Mouse (Mus musculus) 3134 (cell line): ENCODE measurements around the gene Cox20.

Source experiments
- DNase-seq: peaks from one replicate; pipeline ENCODE4 v3.0.0-alpha.2; 2011; ENCODE audit warnings: low spot score; ENCODE audit not compliant: insufficient read length; ENCODE audit errors: extremely low read depth

Gene Cox20

GRCm38 (mm10) chr1:178320038-178320722, 1.2 kb downstream of the Cox20 start:
- DNase-seq = no peak

- DNase-seq = no peak
These were observed 2.0 kb downstream of the Cox20 start for GRCm38 (mm10) chr1:178320723-178321590.

DNA sequence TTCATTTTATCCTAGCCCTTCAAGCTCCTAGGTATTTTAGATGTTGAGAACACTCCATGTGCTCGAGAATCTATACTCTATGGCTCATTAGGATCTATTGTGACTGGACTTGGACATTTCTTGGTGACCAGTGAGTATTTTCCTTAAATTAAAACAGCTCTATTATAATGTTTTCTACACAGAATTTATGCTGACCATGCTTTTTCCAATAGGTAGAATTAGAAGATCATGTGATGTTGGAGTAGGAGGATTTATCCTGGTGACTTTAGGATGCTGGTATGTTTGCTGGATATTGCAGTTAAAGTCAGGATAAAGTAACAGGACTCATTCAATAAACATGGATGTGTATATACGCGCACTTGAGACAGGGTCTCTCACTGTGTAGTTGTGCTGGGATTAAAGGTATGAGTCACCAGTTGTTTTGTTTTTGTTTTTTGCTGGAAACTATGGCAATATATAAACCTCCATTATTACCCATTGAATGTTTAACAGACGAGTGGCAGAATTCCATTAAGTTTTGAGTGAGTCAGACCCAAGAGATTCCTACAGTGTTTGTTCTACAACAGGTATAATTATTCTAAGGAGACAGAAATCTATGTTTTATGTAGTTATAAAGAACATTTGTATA, 2.9 kb downstream of the Cox20 start:
- DNase-seq = no peak

- DNase-seq = no peak
These were observed 4.3 kb downstream of the Cox20 start for GRCm38 (mm10) chr1:178323235-178323634.

GRCm38 (mm10) chr1:178324568-178324967, 5.6 kb downstream of the Cox20 start:
- DNase-seq = no peak

GRCm38 (mm10) chr1:178326357-178326756, 7.4 kb downstream of the Cox20 start:
- no peak for DNase-seq

- DNase-seq = no peak
These were observed 8.0 kb downstream of the Cox20 start for GRCm38 (mm10) chr1:178326950-178327349.

- no peak for DNase-seq
These were observed 10.1 kb downstream of the Cox20 start for GRCm38 (mm10) chr1:178329017-178329416.

DNA sequence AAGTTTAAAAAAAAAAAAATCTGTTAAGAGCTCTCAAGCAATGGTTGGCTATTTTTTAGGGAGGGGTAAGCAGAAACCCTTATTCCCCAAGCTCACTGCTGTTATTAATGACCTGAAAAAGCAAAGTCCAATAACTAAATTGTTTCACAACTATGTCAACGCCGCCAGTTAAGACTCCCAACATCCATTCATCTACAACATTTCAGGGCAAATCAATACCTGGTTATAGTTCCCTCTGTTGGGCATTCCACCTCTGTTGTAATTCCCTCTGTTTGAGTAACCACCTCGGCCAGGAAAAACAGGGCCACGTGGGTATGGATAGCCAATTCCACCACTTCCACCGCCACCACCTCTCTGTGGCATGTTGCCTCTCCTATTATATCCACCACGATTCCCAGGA, 11.0 kb downstream of the Cox20 start:
- no peak for DNase-seq

GRCm38 (mm10) chr1:178335860-178336261, 16.9 kb downstream of the Cox20 start:
- peak; percentile 18 for DNase-seq

DNA sequence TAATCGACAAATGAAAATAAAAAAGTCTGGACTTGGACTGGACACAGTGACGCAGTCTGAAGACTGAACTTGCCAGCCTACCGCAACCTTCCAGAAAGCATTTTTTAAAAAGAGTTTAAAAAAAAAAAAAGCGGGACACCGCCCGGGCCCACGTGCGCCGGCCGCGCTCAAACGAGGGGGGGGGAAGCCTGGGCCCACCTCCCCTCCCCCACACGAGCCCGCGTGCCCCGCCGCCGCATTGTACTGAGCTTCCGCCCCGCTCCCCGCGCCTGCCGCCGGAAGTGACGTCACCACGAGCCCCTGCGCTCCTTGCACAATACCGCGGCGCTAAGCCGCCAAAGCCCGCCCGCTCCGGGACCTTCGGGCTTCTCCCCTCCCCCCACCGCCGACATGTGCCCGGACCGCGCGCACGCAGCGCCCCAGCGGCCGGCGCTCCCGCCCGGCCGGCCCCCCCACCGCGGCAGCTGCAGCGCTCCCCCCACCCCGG, 17.4 kb downstream of the Cox20 start:
- peak; percentile 90 for DNase-seq

GRCm38 (mm10) chr1:178336777-178337481, 18.0 kb downstream of the Cox20 start:
- peak; percentile 73 for DNase-seq

DNA sequence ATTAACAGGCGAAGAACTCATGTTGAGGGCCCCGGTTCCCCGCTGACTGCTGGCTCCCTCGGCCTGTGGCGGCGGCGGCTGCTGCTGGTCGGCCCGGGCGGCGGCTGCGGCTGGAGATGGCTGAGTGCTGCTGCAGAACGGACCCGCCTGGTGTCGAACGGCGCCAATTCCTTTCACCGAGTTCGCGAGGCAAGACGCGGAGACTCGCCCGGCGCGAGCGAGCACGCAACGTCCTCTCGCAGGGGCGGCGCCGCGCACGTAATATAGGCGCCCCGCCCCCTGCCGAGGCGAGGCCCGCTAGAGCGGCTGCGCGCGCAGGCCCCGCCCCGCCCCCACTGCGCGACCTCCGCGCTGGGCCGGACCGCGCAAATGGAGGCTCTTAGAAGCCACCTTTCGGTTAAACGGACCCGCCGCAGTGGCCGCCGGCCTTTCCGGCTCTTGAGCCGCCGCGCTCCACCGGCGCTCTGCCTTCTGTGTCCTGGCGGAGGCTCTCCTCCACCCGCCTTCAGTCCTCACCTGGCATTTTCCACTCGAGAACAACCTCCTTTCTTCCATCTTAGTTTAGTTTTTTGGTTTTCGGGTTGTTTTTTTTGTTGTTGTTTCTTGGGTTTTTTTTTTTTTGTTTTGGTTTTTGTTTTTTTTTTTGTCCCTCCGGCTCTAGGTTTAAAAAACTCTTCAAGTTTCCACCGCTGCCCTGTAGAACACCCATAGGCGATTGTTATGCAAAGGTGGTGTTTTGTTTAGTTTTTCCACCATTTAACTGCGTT, 18.8 kb downstream of the Cox20 start, which contains the start of gene Hnrnpu:
TSS of gene Hnrnpu (minus strand) at position 247 of the 767 bp plus-strand sequence.
- peak; percentile 96 for DNase-seq

DNA sequence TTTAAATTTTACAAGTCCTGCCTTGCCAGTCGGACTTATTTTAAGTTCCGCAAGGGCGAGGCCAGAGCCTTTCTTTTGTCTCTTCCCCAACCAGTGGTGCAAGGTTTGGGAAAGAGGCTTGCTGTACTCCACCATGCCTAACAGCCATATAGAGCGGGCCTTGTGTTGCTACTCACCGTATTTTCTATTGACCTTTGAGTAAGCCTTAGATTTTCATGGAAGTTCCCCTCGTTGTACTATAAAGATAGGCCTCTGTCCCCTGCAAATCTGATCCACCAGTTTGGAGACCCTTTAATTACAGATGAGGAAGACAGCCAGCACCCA, 19.4 kb downstream of the Cox20 start:
- no peak for DNase-seq

DNA sequence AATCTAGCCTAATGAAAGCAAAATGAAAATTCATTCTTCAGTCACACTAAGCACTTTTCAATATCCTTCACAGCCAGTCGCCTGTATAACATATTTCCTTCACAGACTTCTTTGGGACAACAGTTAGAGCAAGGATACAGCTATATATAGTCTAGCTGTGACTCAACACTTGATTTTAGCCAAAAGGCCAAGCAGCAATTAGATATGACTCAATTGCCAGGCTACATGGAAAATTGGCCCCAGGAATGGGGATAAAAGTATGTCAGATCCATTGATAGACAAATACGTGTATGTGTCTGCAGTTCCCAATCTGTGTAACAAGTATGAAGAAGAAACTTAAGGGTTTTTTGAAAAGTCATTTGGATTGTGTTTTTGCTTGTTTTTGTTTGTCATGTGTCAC, 21.3 kb downstream of the Cox20 start:
- no peak for DNase-seq

DNA sequence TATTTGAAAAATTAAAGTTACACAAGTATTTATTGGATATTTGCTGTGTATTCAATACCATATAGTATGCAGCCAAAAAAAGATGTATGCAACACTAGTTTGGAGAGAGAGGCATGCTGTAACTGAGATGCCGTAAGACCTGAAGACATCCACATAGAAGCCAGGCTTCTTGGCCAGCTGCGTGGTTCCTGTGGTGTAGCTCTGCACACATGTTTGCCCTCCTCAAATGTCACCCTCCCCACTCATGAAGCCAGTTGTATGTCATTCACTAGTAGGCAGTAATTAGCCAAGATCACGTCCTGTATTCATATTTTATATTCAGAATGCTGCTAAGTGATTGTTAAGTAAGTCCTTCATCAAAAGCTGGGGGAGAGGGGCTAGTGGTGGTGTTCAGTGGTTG, 22.5 kb downstream of the Cox20 start:
- DNase-seq = no peak

GRCm38 (mm10) chr1:178342063-178342462, 23.1 kb downstream of the Cox20 start:
- DNase-seq = no peak

DNA sequence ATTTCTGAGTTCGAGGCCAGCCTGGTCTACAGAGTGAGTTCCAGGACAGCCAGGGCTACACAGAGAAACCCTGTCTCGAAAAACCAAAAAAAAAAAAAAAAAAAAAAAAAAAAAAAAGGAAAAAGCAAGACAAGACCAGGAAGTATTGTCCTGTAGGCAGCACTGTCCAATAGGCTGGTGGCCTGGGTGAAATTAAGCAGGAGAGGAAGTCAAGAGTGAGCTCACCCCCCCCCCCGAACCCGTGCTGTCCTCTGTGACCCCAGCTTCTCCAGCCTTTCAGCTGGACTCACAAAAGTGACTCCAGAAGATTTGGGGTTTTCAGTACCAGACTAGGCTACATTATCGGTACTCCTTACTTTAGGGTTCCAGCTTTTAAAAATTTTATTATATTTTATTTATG, 23.7 kb downstream of the Cox20 start:
- DNase-seq = no peak

DNA sequence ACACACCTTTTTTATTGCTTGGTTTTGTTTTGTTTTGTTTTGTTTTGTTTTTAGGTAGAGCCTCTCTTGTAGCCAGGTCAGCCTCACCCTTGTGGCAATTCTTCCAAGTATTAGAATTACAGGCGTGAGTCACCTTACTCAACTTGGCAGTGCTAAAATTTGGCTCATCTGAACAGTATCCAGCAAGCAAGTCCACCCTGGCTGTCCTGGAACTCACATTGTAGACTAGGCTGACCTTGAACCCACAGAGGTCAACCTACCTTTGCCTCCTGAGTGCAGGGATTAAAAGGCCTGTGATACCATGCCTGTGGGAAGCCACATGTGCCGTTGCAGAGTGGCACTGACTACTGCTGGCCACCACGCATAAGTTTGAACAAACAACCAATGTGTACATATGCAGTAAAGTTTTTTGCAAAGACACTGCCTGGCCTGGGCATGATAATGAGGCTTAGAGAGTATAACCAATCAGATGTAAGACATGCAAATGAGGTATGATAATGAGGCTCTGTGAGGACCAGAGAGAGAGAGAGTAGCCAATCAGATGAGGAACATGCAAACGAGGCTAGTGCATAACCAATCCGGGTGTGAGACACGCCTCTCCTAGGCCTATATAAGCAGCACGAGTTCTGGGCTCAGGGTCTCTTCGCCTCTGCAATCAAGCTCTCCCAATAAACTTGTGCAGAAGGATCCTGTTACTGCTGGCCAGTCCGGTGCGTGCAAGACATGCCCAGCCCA, 25.3 kb downstream of the Cox20 start:
- peak; percentile 58 for DNase-seq
